9 mouse cellular contexts compared by ENCODE assay signal in genomic region chr1:38628901-38629585, GRCm38 (mm10). TPM values are rescaled to one million over a fixed set of nuclear protein-coding genes. Genes with fewer than 3 reads are reported as not detected.
DNase-seq lines count a peak whose midpoint lies in the region; ATAC-seq and TF ChIP-seq lines count a peak whose summit lies in the region.
"Had no signal": no experiment of that assay in that cellular context is flagged by ENCODE, and none has a peak within 500 bp of the region (broad histone marks: within the 10 kb centered on the region; RNA-seq: fewer than 3 reads in every experiment).

No protein-coding gene starts in this region.

- no peaks in the 10 kb centered on the region for H3K36me3 ChIP-seq in forebrain, postnatal 0 days (ENCODE audit: insufficient read depth)
- no peaks in the 10 kb centered on the region for H3K36me3 ChIP-seq in limb, embryonic 13.5 days
- H3K36me3 ChIP-seq in neural tube, embryonic 14.5 days (ENCODE audit: control insufficient read depth, insufficient read depth, low read length): no peaks in the 10 kb centered on the region

- H3K4me3 ChIP-seq in forebrain, postnatal 0 days (ENCODE audit: low read depth, low read length): no peak overlapping the region
- 0 out of 2 replicates have a peak overlapping the region, but pooled peaks have one; percentile 91 for H3K4me3 ChIP-seq in limb, embryonic 13.5 days
- no peak overlapping the region for H3K4me3 ChIP-seq in neural tube, embryonic 14.5 days (ENCODE audit: low read depth, low read length)

- intact Hi-C loops in left cerebral cortex, postnatal 36 days (cut with DNase I): loop anchor here (5.0 to 10.0 kb wide), 4 partner anchors 103 to 234 kb away; no protein-coding TSS in a partner anchor

- H3K4me2 ChIP-seq in forebrain, postnatal 0 days (ENCODE audit: low read depth): peak overlapping the region; percentile 71; the same call in 1 of the 2 replicates
- H3K4me2 ChIP-seq in limb, embryonic 13.5 days (replicated peaks): peak overlapping the region; percentile 84
- no peak overlapping the region for H3K4me2 ChIP-seq in neural tube, embryonic 14.5 days (ENCODE audit: low read depth, low read length)

- H3K9ac ChIP-seq in forebrain, postnatal 0 days: no peak overlapping the region
- H3K9ac ChIP-seq in limb, embryonic 13.5 days: peak overlapping the region; percentile 97; the same call in 1 of the 2 replicates
- no peak overlapping the region for H3K9ac ChIP-seq in neural tube, embryonic 14.5 days (replicated peaks; ENCODE audit: low read depth, low read length)

- H3K27ac ChIP-seq in forebrain, postnatal 0 days (ENCODE audit: low read depth, low read length): peak overlapping the region; percentile 95
- peak overlapping the region; percentile 99 for H3K27ac ChIP-seq in limb, embryonic 13.5 days
- H3K27ac ChIP-seq in neural tube, embryonic 14.5 days (ENCODE audit: low read depth, low read length): 0 out of 2 replicates have a peak overlapping the region, but pooled peaks have one; percentile 0

- ATAC-seq in forebrain, postnatal 0 days: no peak
- ATAC-seq in limb, embryonic 13.5 days (ENCODE audit: low FRiP score, low read depth): no peak
- ATAC-seq in neural tube, embryonic 14.5 days (ENCODE audit: low read depth): no peak
- ATAC-seq: Patski had no signal

- WGBS in forebrain, postnatal 0 days: 28% methylated on average over 11 of the region's 11 CpGs
- 17% methylated on average over 11 of the region's 11 CpGs for WGBS in limb, embryonic 13.5 days
- WGBS in neural tube, embryonic 14.5 days: 18% methylated on average over 11 of the region's 11 CpGs

- no peaks in the 10 kb centered on the region for H3K9me3 ChIP-seq in forebrain, postnatal 0 days (ENCODE audit: low read length)
- H3K9me3 ChIP-seq in limb, embryonic 13.5 days: no peaks in the 10 kb centered on the region
- H3K9me3 ChIP-seq in neural tube, embryonic 14.5 days (ENCODE audit: control insufficient read depth, low read length): no peaks in the 10 kb centered on the region

- H3K27me3 ChIP-seq in forebrain, postnatal 0 days (ENCODE audit: insufficient read depth, low read length): no peaks in the 10 kb centered on the region
- H3K27me3 ChIP-seq in limb, embryonic 13.5 days: peaks cover 23% of the 10 kb centered on the region; the same call in 1 of the 2 replicates
- no peaks in the 10 kb centered on the region for H3K27me3 ChIP-seq in neural tube, embryonic 14.5 days (ENCODE audit: control insufficient read depth, insufficient read depth, low read length)

- DNase-seq in left cerebral cortex, postnatal 36 days (ENCODE audit: low spot score in 2 of 2): peak; percentile 13 to 44
- DNase-seq in left cerebral cortex, adult 11 months (ENCODE audit: low spot score): no peak
- peak; percentile 38 for DNase-seq in forebrain, postnatal 0 days
- DNase-seq in spleen, adult 18-20 months: no peak
- DNase-seq in layer of hippocampus, adult 9-11 months: no peak
- DNase-seq in thymus, postnatal 10 days (ENCODE audit: low spot score in 2 of 2): no peak

- TF ChIP-seq CTCF in forebrain, postnatal 0 days (IDR thresholded peaks at IDR 0.05; ENCODE audit: low read depth): no peak

- peaks cover 27% of the 10 kb centered on the region for H3K4me1 ChIP-seq in forebrain, postnatal 0 days (ENCODE audit: insufficient read depth)
- peaks cover 68% of the 10 kb centered on the region for H3K4me1 ChIP-seq in limb, embryonic 13.5 days
- H3K4me1 ChIP-seq in neural tube, embryonic 14.5 days (ENCODE audit: control insufficient read depth, insufficient read depth, low read length): peaks cover 34% of the 10 kb centered on the region

RNA-seq across cellular contexts. Expression of gene Aff3, which starts 35.7 kb away (rescaled TPM):
- 100 to 1,000 TPM in 1 of 2 experiments, 10 to 100 TPM in 1; 82.5 to 111 TPM for total RNA-seq in left cerebral cortex, postnatal 36 days (2021)
- 85.1 and 102 TPM in 2 replicates for total RNA-seq in forebrain, postnatal 0 days (2014; rRNA removed)
- 20.6 and 21.8 TPM in 2 replicates for polyA plus RNA-seq in forebrain, postnatal 0 days (2015; fragmentation: Nextera tagmentation; extraction: Ambion mirVana)
- polyA plus RNA-seq in limb, embryonic 13.5 days (2015; fragmentation: Nextera tagmentation; extraction: Ambion mirVana): 20.6 and 24.9 TPM in 2 replicates
- polyA plus RNA-seq in neural tube, embryonic 14.5 days (2014; fragmentation: Nextera tagmentation; extraction: Ambion mirVana): 26.6 and 34.8 TPM in 2 replicates

Comparison
In these comparisons a context has a peak if more than half of its experiments do, and no peak if none do; other contexts are left out.
1. DNase-seq: peak in left cerebral cortex, postnatal 36 days (2 of 2) and forebrain, postnatal 0 days (single experiment); none in left cerebral cortex, adult 11 months (single experiment), spleen, adult 18-20 months (0 of 2), layer of hippocampus, adult 9-11 months (single experiment) and thymus, postnatal 10 days (0 of 2).
2. H3K27ac ChIP-seq: peak in every context shown above with its lines; median percentile 99 in limb, embryonic 13.5 days; 95 in forebrain, postnatal 0 days; 0 in neural tube, embryonic 14.5 days.